Mouse (Mus musculus) intestine, embryonic 15.5 days (tissue): ENCODE measurements around the gene Slf2. TPM values are rescaled to one million over a fixed set of nuclear protein-coding genes. Genes with fewer than 3 reads are reported as not detected.

Experiments used
- ATAC-seq: fragments of 200-750 bp; cut with Nextera tagmentation; 2 replicates; pipeline ENCODE4 v1.8.0; 2017; ENCODE audit warnings: moderate TSS enrichment, moderate library complexity
- H3K27ac ChIP-seq: fragments of 300-500 bp; sonication (generic); 2 replicates; pipeline ENCODE4 v1.5.1; 2015; ENCODE audit warnings: mild to moderate bottlenecking, inconsistent platforms
- H3K27me3 ChIP-seq: fragments of 300-500 bp; sonication (generic); replicated peaks from 2 replicates; pipeline ENCODE4 v1.6.1; 2015; ENCODE audit warnings: inconsistent platforms
- H3K36me3 ChIP-seq: fragments of 300-500 bp; sonication (generic); 2 replicates; pipeline ENCODE4 v1.6.1; 2015; ENCODE audit warnings: inconsistent platforms
- H3K4me1 ChIP-seq: fragments of 300-500 bp; sonication (generic); replicated peaks from 2 replicates; pipeline ENCODE4 v1.6.1; 2015; ENCODE audit warnings: inconsistent platforms
- H3K4me2 ChIP-seq: fragments of 300-500 bp; sonication (generic); replicated peaks from 2 replicates; pipeline ENCODE4 v1.6.1; 2015; ENCODE audit warnings: mild to moderate bottlenecking, inconsistent platforms
- H3K4me3 ChIP-seq: fragments of 300-500 bp; sonication (generic); replicated peaks from 2 replicates; pipeline ENCODE4 v1.5.1; 2015; ENCODE audit warnings: inconsistent platforms
- H3K9ac ChIP-seq: fragments of 300-500 bp; sonication (generic); 2 replicates; pipeline ENCODE4 v1.6.1; 2015; ENCODE audit warnings: inconsistent platforms
- H3K9me3 ChIP-seq: fragments of 300-500 bp; sonication (generic); 2 replicates; pipeline ENCODE4 v1.6.1; 2016; ENCODE audit warnings: inconsistent platforms
- WGBS: fragments of 180-500 bp; shearing (Covaris S2); methylation state at CpG from one replicate; pipeline ENCODE4 v1.1.7; 2015; 5-methylcytosine and 5-hydroxymethylcytosine counted together
- polyA plus RNA-seq: library from polyadenylated mRNA; unstranded; fragments of >200 nt; fragmentation: Nextera tagmentation; extraction: Ambion mirVana; gene quantifications from 2 replicates; pipeline ENCODE4 v1.2.1, GENCODE M21; 2015

Gene Slf2
- polyA plus RNA-seq, 1 experiment from 2014 or later = 33.9 TPM

- ATAC-seq = peak; percentile 92
- WGBS = under 1% methylated on average over 82 of the region's 82 CpGs
- Histone ChIP-seq H3K36me3 (peaks cover 19% of the 10 kb centered on the region), H3K9me3 (no peaks in the 10 kb centered on the region), H3K4me3 (peak within 1 kb of the TSS; percentile 95), H3K4me2 (peak within 1 kb of the TSS; percentile 85), H3K27me3 (no peaks in the 10 kb centered on the region), H3K27ac (peak within 1 kb of the TSS; percentile 71), H3K9ac (peak within 1 kb of the TSS; percentile 83), H3K4me1 (peaks cover 19% of the 10 kb centered on the region)
Measured at GRCm38 (mm10) chr19:45005957-45006712, 75.2 kb downstream of the Slf2 start, which contains the start of gene Mrpl43. Gene Mrpl43, minus strand, starts transcription at chr19:45006442.

- Histone ChIP-seq H3K9ac (peak overlapping the region; percentile 83), H3K4me3 (peak overlapping the region; percentile 95), H3K4me2 (peak overlapping the region; percentile 85), H3K36me3 (peaks cover 19% of the 10 kb centered on the region), H3K9me3 (no peaks in the 10 kb centered on the region), H3K27me3 (no peaks in the 10 kb centered on the region), H3K4me1 (peaks cover 19% of the 10 kb centered on the region), H3K27ac (peak overlapping the region; percentile 71)
- 26% methylated on average over 17 of the region's 17 CpGs for WGBS
- ATAC-seq = no peak
Measured at GRCm38 (mm10) chr19:45007021-45007420, 76.1 kb downstream of the Slf2 start.

- Histone ChIP-seq H3K9ac (peak overlapping the region; percentile 83), H3K4me3 (peak overlapping the region; percentile 95), H3K4me1 (peaks cover 19% of the 10 kb centered on the region), H3K4me2 (peak overlapping the region; percentile 85), H3K36me3 (peaks cover 22% of the 10 kb centered on the region), H3K27ac (no peak overlapping the region), H3K27me3 (no peaks in the 10 kb centered on the region), H3K9me3 (no peaks in the 10 kb centered on the region)
- 86% methylated on average over 20 of the region's 20 CpGs for WGBS
- no peak for ATAC-seq
Measured at GRCm38 (mm10) chr19:45007425-45008191, 76.7 kb downstream of the Slf2 start.

GRCm38 (mm10) chr19:45010646-45011045 is 79.7 kb downstream of the Slf2 start:
- H3K4me1 ChIP-seq = peaks cover 27% of the 10 kb centered on the region
- H3K36me3 ChIP-seq = peaks cover 19% of the 10 kb centered on the region
- WGBS = 90% methylated on average over 4 of the region's 4 CpGs
- H3K4me2 ChIP-seq = no peak overlapping the region
- no peaks in the 10 kb centered on the region for H3K27me3 ChIP-seq
- ATAC-seq = no peak
- H3K9ac ChIP-seq = no peak overlapping the region
- H3K27ac ChIP-seq = no peak overlapping the region
- no peak overlapping the region for H3K4me3 ChIP-seq
- H3K9me3 ChIP-seq = no peaks in the 10 kb centered on the region

- Histone ChIP-seq H3K4me1 (peaks cover 23% of the 10 kb centered on the region), H3K27me3 (no peaks in the 10 kb centered on the region), H3K27ac (peak overlapping the region; percentile 34; the same call in 1 of the 2 replicates), H3K9ac (0 out of 2 replicates have a peak overlapping the region, but pooled peaks have one; percentile 15), H3K4me2 (no peak overlapping the region), H3K4me3 (no peak overlapping the region), H3K36me3 (peaks cover 19% of the 10 kb centered on the region), H3K9me3 (no peaks in the 10 kb centered on the region)
- ATAC-seq = no peak
- whole genome bisulfite sequencing = 86% methylated on average over 8 of the region's 8 CpGs
Measured at GRCm38 (mm10) chr19:45012219-45012618, 81.3 kb downstream of the Slf2 start.

GRCm38 (mm10) chr19:45012636-45013035 is 81.7 kb downstream of the Slf2 start:
- Histone ChIP-seq H3K36me3 (peaks cover 19% of the 10 kb centered on the region), H3K4me3 (no peak overlapping the region), H3K27me3 (no peaks in the 10 kb centered on the region), H3K4me1 (peaks cover 19% of the 10 kb centered on the region), H3K9ac (0 out of 2 replicates have a peak overlapping the region, but pooled peaks have one; percentile 15), H3K4me2 (no peak overlapping the region), H3K27ac (peak overlapping the region; percentile 99; the same call in 1 of the 2 replicates), H3K9me3 (no peaks in the 10 kb centered on the region)
- WGBS = 31% methylated on average over 6 of the region's 6 CpGs
- ATAC-seq = no peak

- H3K4me2 ChIP-seq = peak overlapping the region; percentile 83
- H3K4me1 ChIP-seq = peaks cover 15% of the 10 kb centered on the region
- H3K27me3 ChIP-seq = no peaks in the 10 kb centered on the region
- WGBS = 46% methylated on average over 6 of the region's 6 CpGs
- no peak for ATAC-seq
- peak overlapping the region; percentile 99 for H3K27ac ChIP-seq
- no peaks in the 10 kb centered on the region for H3K9me3 ChIP-seq
- peaks cover 19% of the 10 kb centered on the region for H3K36me3 ChIP-seq
- no peak overlapping the region; the same call in 1 of the 2 replicates for H3K9ac ChIP-seq
- H3K4me3 ChIP-seq = peak overlapping the region; percentile 5; the same call in 1 of the 2 replicates
Measured at GRCm38 (mm10) chr19:45013581-45014225, 82.8 kb downstream of the Slf2 start.

GRCm38 (mm10) chr19:45014335-45014971 is 83.5 kb downstream of the Slf2 start, which contains the start of gene Lzts2:
Gene Lzts2, plus strand, starts transcription at chr19:45014414.
- Histone ChIP-seq H3K4me2 (peak within 1 kb of the TSS; percentile 83), H3K36me3 (peaks cover 19% of the 10 kb centered on the region), H3K27me3 (no peaks in the 10 kb centered on the region), H3K4me3 (peak within 1 kb of the TSS; percentile 63), H3K4me1 (peaks cover 22% of the 10 kb centered on the region), H3K9me3 (no peaks in the 10 kb centered on the region), H3K9ac (peak within 1 kb of the TSS; percentile 76), H3K27ac (peak within 1 kb of the TSS; percentile 99)
- WGBS = 10% methylated on average over 10 of the region's 10 CpGs
- ATAC-seq = peak; percentile 63

- Histone ChIP-seq H3K36me3 (peaks cover 16% of the 10 kb centered on the region), H3K27ac (peak overlapping the region; percentile 99), H3K4me2 (peak overlapping the region; percentile 83), H3K9ac (peak overlapping the region; percentile 76), H3K4me3 (peak overlapping the region; percentile 63), H3K27me3 (no peaks in the 10 kb centered on the region), H3K9me3 (no peaks in the 10 kb centered on the region), H3K4me1 (peaks cover 27% of the 10 kb centered on the region)
- peak; percentile 36 for ATAC-seq
- WGBS = 0% methylated on average over 24 of the region's 25 CpGs
Measured at GRCm38 (mm10) chr19:45014981-45015402, 84.0 kb downstream of the Slf2 start.

GRCm38 (mm10) chr19:45015518-45016281 is 84.7 kb downstream of the Slf2 start:
- Histone ChIP-seq H3K27me3 (no peaks in the 10 kb centered on the region), H3K27ac (peak overlapping the region; percentile 99), H3K4me2 (peak overlapping the region; percentile 83), H3K36me3 (peaks cover 9% of the 10 kb centered on the region), H3K4me1 (peaks cover 35% of the 10 kb centered on the region), H3K9ac (peak overlapping the region; percentile 76), H3K9me3 (no peaks in the 10 kb centered on the region), H3K4me3 (peak overlapping the region; percentile 63)
- peak; percentile 6; the same call in 1 of the 2 replicates for ATAC-seq
- under 1% methylated on average over 34 of the region's 34 CpGs for whole genome bisulfite sequencing
